Mouse (Mus musculus) spleen, postnatal 36 days (tissue): ENCODE results near the gene Ccdc141.
"Not testable (repeated sequence)": the region's sequence is repeated elsewhere in the genome, so short reads cannot be mapped to it uniquely, and the experiment has no call there.

Experiments
- DNase-seq, 2 experiments: peaks; one replicate each; pipeline ENCODE4 v3.0.0; 2022; ENCODE audit warnings: low spot score in 2 of 2, mixed read lengths in 1 of 2

Ccdc141 gene

DNA sequence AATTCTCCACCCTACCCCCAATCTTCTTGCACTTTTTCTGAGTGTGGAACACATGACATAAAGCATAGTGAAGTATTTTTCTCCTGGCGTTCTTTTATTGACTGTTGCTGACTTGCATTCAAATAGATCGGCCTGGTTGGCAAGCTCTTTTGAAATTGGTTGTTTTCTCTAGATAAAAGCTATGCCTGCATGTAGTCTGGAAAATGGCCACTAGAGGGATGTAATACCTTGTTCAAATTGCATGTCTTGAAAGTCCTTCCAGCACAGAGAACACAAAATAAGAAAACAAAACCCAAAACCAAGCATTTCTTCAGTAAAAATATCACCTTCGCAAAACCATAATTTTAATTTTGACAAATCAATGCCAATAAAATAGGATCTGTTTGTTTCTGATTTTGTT is 108.6 kb downstream of the Ccdc141 start:
- DNase-seq = no peak

DNA sequence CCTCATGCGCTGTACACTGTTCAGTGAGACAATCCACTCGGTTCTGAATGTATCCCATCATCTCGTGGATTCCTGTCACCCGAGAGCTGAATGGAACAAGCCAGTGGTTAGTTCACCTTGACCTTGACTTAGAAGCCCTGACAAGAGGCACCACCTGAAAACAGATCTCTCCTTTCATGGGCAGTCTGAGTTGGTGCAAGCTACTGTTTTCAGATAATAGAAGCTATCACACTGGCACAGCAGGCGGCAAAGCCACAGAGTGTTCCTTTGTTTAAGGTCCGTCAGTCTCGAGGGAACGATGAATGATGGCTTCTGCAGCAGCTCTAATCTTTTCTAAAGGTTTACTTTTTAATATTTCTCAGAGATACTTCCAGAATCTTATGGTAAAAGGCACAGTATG is 110.8 kb downstream of the Ccdc141 start:
- no peak for DNase-seq

DNA sequence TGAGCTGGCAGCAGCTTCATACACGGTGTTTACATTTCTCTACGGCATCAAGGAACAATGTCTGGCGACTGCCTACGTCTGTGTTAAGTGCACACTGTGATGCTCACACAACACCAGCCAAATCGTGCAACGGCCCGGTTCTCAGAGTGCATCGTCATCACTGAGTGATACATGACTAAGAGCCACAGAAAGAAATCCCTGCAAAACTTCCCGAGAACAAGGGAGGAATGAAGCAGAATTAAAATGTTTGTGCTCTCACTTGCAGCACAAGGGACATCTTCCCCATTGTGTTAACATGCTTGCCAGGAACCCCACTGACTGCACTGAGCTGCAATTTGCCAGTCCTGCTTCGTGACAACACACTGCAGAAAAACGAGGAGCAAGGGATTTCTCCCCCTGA is 114.1 kb downstream of the Ccdc141 start:
- no peak for DNase-seq

DNA sequence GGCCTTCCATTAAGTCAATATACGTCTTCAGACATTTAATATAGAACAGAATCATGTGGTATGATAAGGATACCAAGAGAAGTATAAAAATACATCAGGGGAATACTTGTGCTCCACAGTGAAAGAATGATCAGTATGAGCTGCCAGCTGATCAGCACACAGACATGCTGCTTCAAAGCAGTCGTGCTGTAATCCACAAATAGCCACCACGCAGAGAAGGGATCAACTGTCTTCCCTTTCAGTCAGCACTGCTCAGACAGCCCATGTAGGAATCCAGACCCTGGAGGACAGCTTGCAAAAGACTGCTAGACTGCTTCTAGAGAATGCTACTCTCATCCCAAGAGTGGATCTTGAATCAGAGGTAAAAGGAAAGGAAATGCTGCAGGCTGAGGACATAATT is 127.5 kb downstream of the Ccdc141 start:
- no peak for DNase-seq

DNA sequence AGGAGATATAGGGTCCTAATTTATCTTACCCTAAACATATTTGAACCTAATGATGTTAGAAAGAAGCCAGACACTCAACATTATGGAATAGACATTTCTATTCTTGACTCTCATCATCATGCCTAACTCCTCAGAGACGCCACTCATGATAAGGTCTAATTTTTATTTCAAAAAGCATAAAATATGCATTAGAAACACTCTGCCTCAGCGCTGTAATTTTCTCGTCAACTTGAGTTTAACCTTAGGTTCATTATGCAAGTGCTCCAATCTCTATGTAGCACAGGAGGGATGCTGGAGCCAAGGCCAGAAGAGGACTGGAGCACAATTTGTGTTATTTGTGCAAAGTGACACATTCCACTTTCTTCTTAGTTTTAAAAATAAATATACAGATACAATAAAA is 130.8 kb downstream of the Ccdc141 start:
- no peak for DNase-seq

DNA sequence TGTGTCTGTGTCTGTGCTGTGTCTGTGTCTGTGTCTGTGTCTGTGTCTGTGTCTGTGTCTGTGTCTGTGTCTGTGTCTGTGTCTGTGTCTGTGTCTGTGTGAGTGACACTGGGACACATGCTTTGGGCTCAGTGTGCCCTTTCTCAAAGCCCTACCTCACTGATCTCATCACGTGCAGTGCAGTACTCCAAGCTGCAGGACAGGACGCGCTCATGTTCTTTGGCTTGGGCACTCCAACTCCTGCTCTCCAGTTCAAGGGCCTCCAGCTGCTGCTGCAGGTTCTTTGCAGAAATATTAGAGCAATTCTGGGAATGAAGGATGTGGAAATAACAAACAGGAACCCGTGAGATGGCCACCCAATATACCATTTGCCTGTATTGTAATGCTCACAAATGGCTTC is 131.2 kb downstream of the Ccdc141 start:
- DNase-seq = no peak

DNA sequence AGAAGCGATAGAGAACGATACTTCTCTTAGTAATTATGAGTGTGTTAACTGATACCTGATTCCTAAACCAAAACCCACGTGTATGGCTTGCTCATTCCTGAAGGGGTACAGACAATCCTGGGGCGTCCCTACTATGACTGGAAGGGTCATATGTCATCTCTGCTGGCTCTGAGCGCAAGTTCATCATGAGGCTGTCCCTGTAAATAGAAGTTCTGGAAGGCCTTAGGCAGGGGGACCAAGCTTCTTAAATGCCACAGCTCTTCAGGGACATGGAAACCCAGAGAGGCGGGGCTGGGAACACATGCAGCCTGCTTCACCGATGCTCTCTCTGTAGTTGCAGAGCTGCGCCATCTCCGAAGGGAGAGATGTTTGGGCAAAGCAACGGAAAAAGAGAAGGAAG is 133.2 kb downstream of the Ccdc141 start:
- DNase-seq = no peak

DNA sequence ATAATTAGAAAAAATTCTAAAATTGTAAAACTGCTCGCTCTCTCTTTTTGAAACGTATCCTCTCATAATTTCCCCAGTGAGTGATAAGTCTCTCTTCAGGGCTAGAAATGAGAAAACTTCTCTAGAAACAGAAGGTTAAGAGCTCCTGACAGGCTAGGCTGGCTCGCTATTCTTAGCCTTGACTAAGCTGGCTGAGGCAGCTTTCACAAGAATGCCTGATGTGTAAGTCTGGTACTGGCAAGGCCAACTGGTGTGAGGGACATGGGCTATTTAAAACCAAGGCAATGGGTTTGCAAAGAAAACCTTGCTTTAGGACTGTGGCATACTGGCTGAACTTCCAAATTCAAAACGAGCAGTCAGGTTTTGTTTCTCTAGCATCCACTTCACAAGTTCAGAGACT is 136.3 kb downstream of the Ccdc141 start:
- DNase-seq = no peak

DNA sequence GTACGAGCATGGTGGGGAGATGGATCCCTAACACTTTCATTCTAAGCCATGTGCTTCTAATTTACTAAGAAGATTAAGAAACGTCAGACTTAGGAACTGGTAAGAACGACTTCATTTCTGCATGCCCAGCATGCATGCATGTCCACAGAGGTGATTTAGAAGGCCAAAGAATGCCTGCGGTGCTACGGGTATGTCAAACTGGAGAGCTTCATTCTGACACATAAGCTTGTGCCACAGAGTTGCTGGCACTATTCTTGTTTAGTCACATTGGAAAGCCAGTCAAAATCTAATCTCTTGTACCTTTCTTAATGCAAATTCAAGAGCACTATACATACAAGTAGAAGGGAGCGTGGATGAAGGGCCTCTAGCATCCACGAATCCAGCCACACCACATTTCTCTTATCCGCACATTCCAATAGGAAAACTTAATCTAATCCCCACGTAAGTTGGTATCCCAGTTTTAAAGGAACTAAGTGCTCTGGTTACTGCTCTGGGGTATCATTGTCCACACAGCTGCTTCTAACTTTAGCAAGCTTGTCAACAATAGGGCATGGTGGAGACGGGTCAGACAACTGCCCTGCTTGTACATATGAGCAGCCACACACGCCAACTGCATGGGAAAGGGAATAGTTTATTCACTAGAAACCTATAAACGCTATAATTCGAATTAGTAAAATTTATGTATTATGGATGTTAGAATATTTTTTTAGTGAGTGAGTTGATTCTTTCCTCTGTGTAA is 136.9 kb downstream of the Ccdc141 start:
- no peak for DNase-seq

DNA sequence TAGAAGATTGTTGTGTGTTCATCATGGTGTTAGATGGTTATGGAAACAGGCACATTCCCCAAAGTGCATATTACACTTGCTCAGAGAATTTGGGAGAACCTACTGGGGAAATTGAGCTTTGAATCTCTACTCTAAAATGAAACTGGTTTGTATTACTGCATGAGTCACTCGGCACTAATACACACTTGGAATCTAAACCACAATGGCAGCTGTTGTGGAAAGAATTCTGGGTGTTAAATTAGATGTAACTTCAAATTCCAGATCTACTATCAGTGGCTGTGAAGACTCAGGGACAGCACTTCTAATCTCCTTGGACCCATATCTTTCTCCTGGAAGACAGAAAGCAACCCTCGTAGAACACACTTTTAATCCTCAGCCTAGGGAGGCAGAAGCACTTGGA is 149.8 kb downstream of the Ccdc141 start:
- no peak for DNase-seq

DNA sequence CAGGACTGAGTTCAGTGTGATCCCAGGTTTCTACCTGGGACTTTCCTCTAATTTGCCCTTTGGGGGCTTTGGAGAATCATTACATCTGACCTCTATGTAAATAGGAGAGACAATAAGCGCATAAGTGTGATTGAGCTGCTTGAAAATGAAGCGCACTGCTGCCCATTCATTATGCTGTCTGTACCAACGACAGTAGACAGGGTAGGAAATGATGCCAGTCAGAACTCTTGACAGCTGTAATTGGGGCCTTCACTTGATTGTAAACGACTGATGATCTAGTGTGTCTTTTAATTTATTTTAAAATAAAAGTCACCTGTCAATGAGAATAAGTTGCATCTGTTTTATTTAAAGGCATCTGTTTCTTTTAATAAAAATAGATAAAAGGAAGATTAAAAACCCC is 152.7 kb downstream of the Ccdc141 start:
- no peak for DNase-seq

DNA sequence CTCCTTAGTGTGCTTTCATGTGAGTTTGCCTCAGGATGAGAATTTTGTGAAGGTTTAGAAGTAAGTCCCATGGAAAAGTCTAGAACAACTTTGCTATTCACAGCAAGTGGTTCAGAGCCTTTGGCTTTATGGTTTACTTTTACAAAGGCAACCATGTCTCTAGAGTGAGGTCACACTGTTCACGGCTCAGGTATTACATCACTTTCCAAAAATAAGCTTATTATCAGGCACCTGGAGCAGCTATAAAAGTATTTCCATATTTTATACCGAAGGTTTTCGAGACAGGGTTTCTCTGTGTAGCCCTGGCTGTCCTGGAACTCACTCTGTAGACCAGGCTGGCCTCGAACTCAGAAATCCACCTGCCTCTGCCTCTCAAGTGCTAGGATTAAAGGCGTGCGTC is 157.0 kb downstream of the Ccdc141 start:
- not testable (repeated sequence) for DNase-seq

DNA sequence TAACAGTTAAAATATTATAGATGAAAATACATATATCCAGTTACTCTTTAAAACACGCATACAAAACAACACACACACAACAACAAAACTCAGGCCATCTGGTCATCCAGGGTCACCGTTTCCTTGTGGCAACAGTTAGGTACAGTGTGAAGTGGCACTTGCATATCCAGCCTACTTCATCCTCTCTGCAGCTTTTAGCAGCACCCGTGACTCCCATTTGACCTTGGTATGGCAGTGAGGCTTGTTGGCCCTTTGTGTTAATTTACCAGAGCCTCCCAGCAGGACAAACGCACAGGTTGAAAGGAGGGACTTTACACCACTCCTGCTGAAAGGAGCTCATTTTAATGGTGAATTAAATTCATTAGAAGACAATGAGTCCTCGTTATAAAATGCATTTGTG is 158.5 kb downstream of the Ccdc141 start:
- no peak for DNase-seq

DNA sequence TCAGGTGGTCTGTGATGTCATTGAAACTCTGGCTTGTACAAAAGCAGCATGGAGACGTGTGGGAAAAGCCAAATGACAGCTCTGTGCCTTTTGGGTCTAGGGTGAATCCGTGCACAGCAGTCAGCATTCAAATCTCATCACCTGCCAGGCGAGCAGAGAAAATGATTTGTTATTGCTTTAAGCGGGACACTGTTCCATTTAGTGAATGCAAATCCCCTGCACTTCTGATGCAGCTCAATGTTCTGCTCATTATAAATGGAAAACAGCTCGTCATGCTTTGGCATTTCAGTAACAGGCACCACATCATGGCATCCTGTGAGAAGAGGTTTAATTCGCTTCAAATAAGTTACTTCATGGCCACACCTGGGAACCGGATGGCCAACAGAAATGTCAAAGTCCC is 163.4 kb downstream of the Ccdc141 start:
- no peak for DNase-seq

DNA sequence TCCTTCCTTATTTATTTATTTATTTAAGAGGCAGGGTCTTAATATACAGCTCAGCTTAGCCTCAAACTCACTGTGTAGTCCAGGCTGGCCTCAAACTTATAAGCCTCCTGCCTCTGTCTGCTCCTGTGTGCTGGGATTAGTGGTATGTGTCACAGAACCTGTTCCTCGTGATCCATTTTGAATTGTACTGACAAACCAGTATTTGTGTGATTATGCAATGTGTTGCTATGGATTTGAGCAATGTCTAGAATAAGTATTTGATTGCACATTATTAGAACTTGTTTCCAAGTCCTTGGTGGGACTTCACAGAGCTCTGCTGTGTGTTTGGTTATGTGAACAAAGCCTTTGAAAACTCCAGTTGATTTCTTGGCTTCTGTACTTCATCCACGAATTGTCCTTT is 167.3 kb downstream of the Ccdc141 start:
- no peak for DNase-seq

DNA sequence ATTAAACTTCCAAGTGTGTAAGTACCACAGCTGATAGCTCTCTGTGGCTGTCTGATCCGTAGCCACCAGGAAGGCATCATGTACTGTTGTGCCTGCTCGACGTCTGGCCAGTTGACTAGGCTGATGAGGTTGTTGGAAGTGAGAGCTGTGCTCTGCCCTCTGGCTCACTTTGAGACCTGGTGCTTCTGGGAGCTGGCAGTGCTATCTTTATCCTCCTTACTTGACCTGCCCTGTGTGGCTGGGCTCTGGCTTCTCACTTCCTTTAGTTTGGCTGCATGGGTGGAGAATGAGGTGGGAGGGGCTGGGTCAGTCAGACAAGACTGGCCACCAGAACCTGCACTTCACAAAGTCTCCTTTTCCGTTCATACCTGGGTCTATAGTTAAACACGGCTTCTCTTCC is 172.1 kb downstream of the Ccdc141 start:
- no peak for DNase-seq

DNA sequence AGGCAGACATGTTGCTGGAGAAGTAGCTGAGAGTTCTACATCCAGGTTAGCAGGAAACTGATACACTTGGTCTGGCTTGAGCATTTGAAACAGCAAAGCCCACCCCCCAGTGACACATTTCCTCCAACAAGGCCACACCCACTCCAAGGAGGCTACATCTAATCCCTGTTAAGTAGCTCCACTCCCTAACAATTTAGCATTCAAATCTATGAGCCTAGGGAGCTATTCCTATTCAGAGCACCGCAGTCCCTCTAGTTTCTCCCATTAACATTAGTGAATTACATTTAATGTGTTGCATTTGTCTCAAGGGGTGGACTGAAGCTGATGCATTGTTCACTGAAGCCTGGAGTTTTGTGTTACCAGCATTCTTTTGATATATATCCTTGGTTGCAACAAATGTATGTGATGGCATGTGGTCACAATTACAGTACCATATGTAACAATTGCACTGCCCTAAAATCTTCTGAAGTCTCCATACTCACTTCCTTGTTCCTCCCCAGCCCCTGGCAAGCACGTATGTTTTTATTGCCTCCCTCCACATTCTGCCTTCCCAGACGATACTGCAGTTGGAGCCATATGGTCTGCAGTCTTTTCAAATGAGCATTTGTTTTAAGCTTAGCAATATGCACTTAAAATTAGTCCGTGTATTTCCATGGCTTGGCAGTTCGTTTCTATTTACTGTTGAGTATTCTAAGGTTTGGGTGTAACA is 177.8 kb downstream of the Ccdc141 start:
- no peak for DNase-seq

DNA sequence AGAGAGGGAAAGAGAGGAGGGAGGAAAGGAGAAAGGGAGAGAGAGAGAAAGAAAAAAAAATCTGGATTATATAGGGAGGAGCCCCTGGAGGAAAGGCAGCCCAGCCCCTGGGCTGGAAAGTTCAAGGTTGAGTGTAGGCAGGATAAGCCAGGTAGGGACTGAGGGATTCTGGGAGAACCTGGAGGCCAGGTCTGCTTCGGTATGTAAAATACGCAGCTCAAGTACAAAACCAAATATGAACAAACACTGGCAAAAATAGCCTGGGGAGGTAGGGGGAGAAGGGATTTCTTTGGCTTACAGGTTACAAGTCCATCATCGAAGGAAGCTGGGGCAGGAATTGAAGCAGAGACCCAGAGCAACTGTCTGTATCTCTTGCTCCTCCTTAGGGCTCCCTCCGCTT is 183.1 kb downstream of the Ccdc141 start:
- no peak for DNase-seq

DNA sequence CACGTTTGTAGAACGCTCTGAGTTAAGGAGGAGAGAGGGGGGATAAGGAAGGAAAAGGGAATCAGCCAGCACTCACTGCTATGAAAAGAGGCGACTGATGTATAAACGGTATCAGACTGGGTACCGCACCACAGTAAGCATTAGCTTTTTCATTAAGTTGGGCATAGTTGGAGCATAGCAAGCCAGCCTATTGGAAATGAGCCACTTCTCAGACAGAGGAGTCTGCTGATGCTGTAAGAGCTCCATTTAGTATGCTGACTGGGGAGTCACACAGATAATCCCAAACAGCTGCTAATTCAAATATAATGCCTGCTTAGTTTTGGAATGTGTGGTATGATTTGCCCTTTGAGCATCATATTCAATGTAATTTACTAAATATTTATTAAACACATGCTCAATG is 186.1 kb downstream of the Ccdc141 start:
- no peak for DNase-seq

DNA sequence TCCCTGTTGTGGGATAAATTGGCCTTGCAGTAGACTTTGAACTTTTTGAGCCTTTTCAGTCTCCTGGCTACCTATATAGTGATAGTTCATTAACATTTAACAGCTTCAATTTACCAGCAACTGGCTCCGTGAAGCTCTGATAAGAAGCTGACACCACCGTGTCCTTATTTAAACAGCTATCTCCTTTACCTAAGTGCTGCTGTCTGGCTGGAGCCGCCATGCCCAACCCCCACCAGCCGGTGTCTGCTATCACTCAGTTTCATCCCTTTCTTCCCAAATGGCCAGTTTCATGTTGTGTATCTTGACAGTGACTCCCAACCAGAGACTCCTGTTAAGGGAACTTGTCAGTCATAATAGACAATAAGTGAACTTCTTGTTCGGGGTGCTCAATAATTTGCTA is 186.8 kb downstream of the Ccdc141 start:
- no peak for DNase-seq

DNA sequence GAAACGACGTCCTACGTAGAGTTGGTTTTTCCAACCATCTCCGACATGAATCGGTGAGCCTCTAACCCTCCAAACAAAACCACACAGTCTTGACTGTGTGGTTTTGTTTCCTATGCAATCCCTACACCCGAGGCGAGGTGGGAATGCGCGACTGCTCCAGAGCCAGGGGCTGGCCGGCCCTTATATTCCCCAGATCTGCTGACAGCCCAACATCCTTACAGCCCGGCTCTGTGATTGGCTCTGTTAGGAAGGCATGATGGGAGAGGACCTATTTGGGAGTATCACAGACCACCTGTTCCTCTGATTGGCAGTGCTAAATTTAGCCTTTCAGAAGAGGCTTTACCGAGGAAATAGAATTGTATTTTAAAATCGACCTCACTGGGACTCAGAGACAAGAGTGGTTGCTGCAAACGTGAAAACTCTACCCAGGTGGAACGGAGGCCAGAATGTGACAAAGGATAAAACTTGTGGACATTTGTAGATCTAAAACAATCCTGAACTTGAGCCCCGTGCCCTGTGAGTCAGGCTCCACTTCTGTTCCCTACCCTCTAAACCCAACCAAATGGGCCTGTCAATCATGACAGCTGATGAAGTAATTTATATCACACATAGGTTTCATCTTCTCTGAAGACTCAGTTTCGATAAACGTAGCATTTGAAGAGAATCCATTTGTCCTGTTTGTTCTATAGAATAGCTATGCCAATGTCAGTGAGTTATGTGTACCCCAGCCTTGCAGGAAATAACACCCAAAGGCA is 187.9 kb downstream of the Ccdc141 start, which contains the start of gene Ttn:
Ttn (minus strand) TSS at position 157 of the 755 bp plus-strand sequence.
- no peak for DNase-seq

DNA sequence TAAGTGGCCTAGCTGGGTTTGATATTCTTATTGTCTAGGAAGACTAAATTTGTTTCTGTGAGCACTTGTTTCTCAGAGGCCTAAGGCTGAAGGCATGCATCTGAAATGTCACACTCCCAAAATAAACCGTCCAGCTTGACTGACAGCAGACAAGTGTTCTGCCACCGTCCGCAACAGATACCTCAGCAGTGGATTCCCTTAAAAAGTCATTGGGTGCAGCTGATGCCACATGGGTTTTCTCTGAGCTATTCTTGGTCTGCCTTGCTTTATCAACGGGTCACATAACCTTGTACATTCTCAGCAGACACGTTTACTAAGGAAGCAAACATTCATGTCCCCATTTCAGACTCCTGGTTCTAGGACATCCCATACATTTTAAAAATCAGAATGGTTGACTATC is 188.7 kb downstream of the Ccdc141 start:
- no peak for DNase-seq

DNA sequence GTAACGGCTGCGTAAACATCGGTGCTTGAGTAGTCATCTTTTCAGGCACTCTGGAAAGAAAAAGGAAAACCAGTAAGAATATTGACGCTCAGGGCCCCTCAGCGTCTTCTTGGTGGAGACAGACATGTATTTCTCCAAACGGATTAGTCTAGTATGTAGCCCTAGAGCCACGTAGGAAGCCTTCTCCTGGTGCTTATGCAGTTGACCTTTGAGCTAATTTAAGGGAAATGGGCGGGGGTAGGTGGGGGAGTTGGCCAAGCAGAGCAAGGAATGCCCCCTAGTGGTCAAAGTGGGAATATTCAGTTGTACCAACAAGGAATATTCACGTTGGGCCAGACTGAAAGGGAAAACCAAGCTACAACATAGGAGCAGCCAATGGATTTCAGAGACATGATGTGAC is 190.3 kb downstream of the Ccdc141 start:
- no peak for DNase-seq
